Mouse (Mus musculus) stomach, embryonic 15.5 days (tissue): ENCODE measurements around the gene Ube2g2. TPM values are rescaled to one million over a fixed set of nuclear protein-coding genes. Genes with fewer than 3 reads are reported as not detected.

Source experiments
- ATAC-seq: fragments of 200-750 bp; cut with Nextera tagmentation; 2 replicates; pipeline ENCODE4 v1.8.0; 2017; ENCODE audit warnings: low read depth, moderate number of reproducible peaks, moderate TSS enrichment; ENCODE audit not compliant: insufficient read depth, low FRiP score
- H3K27ac ChIP-seq: fragments of 300-500 bp; sonication (generic); 2 replicates; pipeline ENCODE4 v1.5.1; 2015; ENCODE audit warnings: mild to moderate bottlenecking, inconsistent platforms
- H3K27me3 ChIP-seq: fragments of 300-500 bp; sonication (generic); replicated peaks from 2 replicates; pipeline ENCODE4 v1.6.1; 2015; ENCODE audit warnings: inconsistent platforms
- H3K36me3 ChIP-seq: fragments of 300-500 bp; sonication (generic); 2 replicates; pipeline ENCODE4 v1.6.1; 2015; ENCODE audit warnings: inconsistent platforms
- H3K4me1 ChIP-seq: fragments of 300-500 bp; sonication (generic); 2 replicates; pipeline ENCODE4 v1.6.1; 2015; ENCODE audit warnings: inconsistent platforms
- H3K4me2 ChIP-seq: fragments of 300-500 bp; sonication (generic); 2 replicates; pipeline ENCODE4 v1.6.1; 2015; ENCODE audit warnings: mild to moderate bottlenecking, inconsistent platforms
- H3K4me3 ChIP-seq: fragments of 300-500 bp; sonication (generic); replicated peaks from 2 replicates; pipeline ENCODE4 v1.5.1; 2015; ENCODE audit warnings: inconsistent platforms
- H3K9ac ChIP-seq: fragments of 300-500 bp; sonication (generic); 2 replicates; pipeline ENCODE4 v1.6.1; 2015; ENCODE audit warnings: inconsistent platforms
- H3K9me3 ChIP-seq: fragments of 300-500 bp; sonication (generic); 2 replicates; pipeline ENCODE4 v1.6.1; 2016; ENCODE audit warnings: inconsistent platforms
- WGBS: fragments of 180-500 bp; shearing (Covaris S2); methylation state at CpG from one replicate; pipeline ENCODE4 v1.1.7; 2015; 5-methylcytosine and 5-hydroxymethylcytosine counted together
- polyA plus RNA-seq: library from polyadenylated mRNA; unstranded; fragments of >200 nt; fragmentation: Nextera tagmentation; extraction: Ambion mirVana; gene quantifications from 2 replicates; pipeline ENCODE4 v1.2.1, GENCODE M21; 2015

The Ube2g2 gene
- polyA plus RNA-seq, 1 experiment from 2014 or later = 73.3 TPM

DNA sequence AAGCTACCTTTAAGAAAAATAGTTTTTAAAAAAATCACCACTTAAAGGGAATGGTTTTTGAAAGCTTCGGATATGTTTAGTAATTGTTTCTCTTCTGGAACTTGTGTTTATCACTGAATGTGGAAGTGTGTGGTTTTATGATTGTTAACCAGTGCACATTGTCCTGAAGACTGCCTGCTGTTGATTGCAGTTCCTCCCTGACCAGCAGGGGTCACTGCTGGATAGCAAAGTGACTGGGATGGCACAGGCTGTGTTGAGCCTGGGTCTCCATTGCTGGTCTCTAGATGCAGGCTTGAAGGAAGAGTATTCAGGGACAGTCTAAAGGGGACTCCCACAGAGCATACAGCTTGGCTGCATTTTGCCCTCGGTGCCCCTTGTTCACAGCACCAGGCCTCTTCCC is 5.4 kb downstream of the Ube2g2 start:
- peaks cover 22% of the 10 kb centered on the region for H3K4me1 ChIP-seq
- no peaks in the 10 kb centered on the region for H3K9me3 ChIP-seq
- H3K4me3 ChIP-seq = no peak overlapping the region
- H3K36me3 ChIP-seq = peaks cover 6% of the 10 kb centered on the region
- no peak overlapping the region for H3K4me2 ChIP-seq
- no peak overlapping the region for H3K27ac ChIP-seq
- ATAC-seq = peak; percentile 51; the same call in 1 of the 2 replicates
- no peaks in the 10 kb centered on the region for H3K27me3 ChIP-seq
- H3K9ac ChIP-seq = no peak overlapping the region
- WGBS = 35% methylated on average over 2 of the region's 2 CpGs

DNA sequence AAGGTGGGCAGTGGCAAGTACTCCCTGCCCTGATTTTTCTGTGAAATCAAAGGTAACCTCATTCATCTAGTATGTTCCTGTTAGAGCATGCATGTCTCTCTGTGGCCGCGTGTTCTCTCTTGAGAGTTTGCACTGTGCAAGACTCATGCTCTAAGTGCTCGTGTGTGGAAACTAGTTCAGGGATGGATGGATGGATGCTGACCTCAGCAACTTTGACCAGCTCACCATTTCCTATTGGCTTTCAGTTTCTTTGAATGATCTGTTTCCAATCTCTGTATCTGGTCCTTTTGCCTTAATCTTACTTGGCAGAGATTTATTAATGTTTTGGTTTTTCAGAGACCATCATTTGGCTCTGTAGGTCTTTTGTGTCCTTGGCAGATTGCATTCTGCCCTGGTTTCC is 7.1 kb downstream of the Ube2g2 start:
- no peak overlapping the region for H3K4me2 ChIP-seq
- peaks cover 13% of the 10 kb centered on the region for H3K36me3 ChIP-seq
- H3K27me3 ChIP-seq = no peaks in the 10 kb centered on the region
- H3K27ac ChIP-seq = no peak overlapping the region
- no peak overlapping the region for H3K4me3 ChIP-seq
- peaks cover 16% of the 10 kb centered on the region for H3K4me1 ChIP-seq
- no peaks in the 10 kb centered on the region for H3K9me3 ChIP-seq
- H3K9ac ChIP-seq = no peak overlapping the region
- no peak for ATAC-seq
- WGBS = 76% methylated on average over 3 of the region's 3 CpGs

GRCm38 (mm10) chr10:77629970-77630369 is 7.9 kb downstream of the Ube2g2 start:
- Histone ChIP-seq H3K36me3 (peaks cover 13% of the 10 kb centered on the region), H3K4me3 (no peak overlapping the region), H3K9ac (no peak overlapping the region), H3K27ac (no peak overlapping the region), H3K4me1 (peaks cover 13% of the 10 kb centered on the region), H3K27me3 (no peaks in the 10 kb centered on the region), H3K9me3 (no peaks in the 10 kb centered on the region), H3K4me2 (no peak overlapping the region)
- no peak for ATAC-seq
- WGBS = 92% methylated on average over 1 of the region's 1 CpGs

- H3K27me3 ChIP-seq = no peaks in the 10 kb centered on the region
Observed at GRCm38 (mm10) chr10:77634016-77634415, 11.9 kb downstream of the Ube2g2 start.

GRCm38 (mm10) chr10:77634452-77635231 is 12.6 kb downstream of the Ube2g2 start:
- no peaks in the 10 kb centered on the region for H3K27me3 ChIP-seq
- no peak overlapping the region for H3K4me3 ChIP-seq
- H3K36me3 ChIP-seq = peaks cover 27% of the 10 kb centered on the region
- peaks cover 14% of the 10 kb centered on the region; the same call in 1 of the 2 replicates for H3K4me1 ChIP-seq
- WGBS = 55% methylated on average over 13 of the region's 13 CpGs
- no peaks in the 10 kb centered on the region for H3K9me3 ChIP-seq
- H3K27ac ChIP-seq = peak overlapping the region; percentile 17; the same call in 1 of the 2 replicates
- H3K9ac ChIP-seq = no peak overlapping the region
- no peak overlapping the region for H3K4me2 ChIP-seq
- no peak; the same call in 1 of the 2 replicates for ATAC-seq

More at GRCm38 (mm10) chr10:77634016-77634415, 11.9 kb downstream of the Ube2g2 start:
- Histone ChIP-seq H3K36me3 (peaks cover 27% of the 10 kb centered on the region), H3K27ac (no peak overlapping the region), H3K4me3 (no peak overlapping the region), H3K9ac (no peak overlapping the region), H3K4me2 (no peak overlapping the region), H3K4me1 (peaks cover 14% of the 10 kb centered on the region; the same call in 1 of the 2 replicates), H3K9me3 (no peaks in the 10 kb centered on the region)
- WGBS = 71% methylated on average over 6 of the region's 6 CpGs
- ATAC-seq = peak; percentile 63

- H3K27ac ChIP-seq = no peak overlapping the region
- no peaks in the 10 kb centered on the region for H3K9me3 ChIP-seq
- H3K9ac ChIP-seq = no peak overlapping the region
- H3K4me3 ChIP-seq = no peak overlapping the region
- no peak overlapping the region for H3K4me2 ChIP-seq
- ATAC-seq = no peak
- H3K36me3 ChIP-seq = peaks cover 28% of the 10 kb centered on the region
- 87% methylated on average over 7 of the region's 7 CpGs for WGBS
- peaks cover 14% of the 10 kb centered on the region; the same call in 1 of the 2 replicates for H3K4me1 ChIP-seq
- H3K27me3 ChIP-seq = no peaks in the 10 kb centered on the region
Observed at GRCm38 (mm10) chr10:77636234-77636922, 14.3 kb downstream of the Ube2g2 start.

DNA sequence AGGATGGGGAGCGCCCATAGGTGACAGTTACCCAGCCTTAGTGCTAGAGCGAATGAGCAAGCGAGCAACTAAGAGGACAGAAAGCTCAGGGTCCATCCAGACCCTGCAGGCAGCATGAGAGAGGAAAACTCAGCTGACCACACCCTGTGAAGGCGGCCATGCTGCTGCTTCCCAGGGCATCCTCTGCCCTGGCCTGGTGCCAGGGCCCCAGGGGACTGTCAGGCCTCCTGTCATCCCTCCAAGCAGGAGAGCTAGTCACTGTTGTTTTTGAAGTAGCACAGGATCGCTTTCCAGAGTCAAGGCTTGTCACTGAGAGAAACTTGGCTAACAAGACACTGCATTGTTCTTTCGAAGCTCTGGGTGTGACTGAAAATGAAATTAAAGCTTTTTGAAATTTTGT is 16.9 kb downstream of the Ube2g2 start:
- Histone ChIP-seq H3K27me3 (no peaks in the 10 kb centered on the region), H3K36me3 (peaks cover 39% of the 10 kb centered on the region), H3K4me1 (0 out of 2 replicates have a peak, but pooled peaks cover 12% of the 10 kb centered on the region), H3K9me3 (no peaks in the 10 kb centered on the region), H3K9ac (no peak overlapping the region), H3K4me3 (no peak overlapping the region), H3K27ac (no peak overlapping the region), H3K4me2 (no peak overlapping the region)
- 76% methylated on average over 6 of the region's 6 CpGs for WGBS
- no peak for ATAC-seq

DNA sequence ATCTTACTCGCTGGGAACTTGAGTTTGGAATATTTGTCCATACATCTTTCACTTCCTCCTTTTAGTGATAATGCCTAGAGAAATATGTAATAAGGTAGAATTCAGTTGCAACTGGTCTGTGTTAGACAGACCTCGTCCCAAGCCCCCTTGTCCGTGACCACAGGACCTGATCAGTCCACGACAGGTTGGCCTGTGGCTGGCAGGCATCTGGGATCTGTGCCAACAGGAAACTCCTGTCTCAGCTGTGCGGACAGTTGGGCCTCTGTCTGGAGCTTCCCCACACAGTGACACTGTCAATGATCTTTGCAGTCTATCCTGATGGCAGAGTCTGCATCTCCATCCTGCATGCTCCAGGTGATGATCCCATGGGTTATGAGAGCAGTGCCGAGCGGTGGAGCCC is 21.1 kb downstream of the Ube2g2 start:
- Histone ChIP-seq H3K4me1 (0 out of 2 replicates have a peak, but pooled peaks cover 5% of the 10 kb centered on the region), H3K27ac (no peak overlapping the region), H3K36me3 (peaks cover 47% of the 10 kb centered on the region), H3K9me3 (no peaks in the 10 kb centered on the region), H3K27me3 (no peaks in the 10 kb centered on the region), H3K9ac (no peak overlapping the region), H3K4me3 (no peak overlapping the region), H3K4me2 (no peak overlapping the region)
- 72% methylated on average over 7 of the region's 7 CpGs for WGBS
- no peak for ATAC-seq

- H3K4me1 ChIP-seq = no peaks in the 10 kb centered on the region
- no peaks in the 10 kb centered on the region for H3K27me3 ChIP-seq
- no peak overlapping the region for H3K4me2 ChIP-seq
- H3K9me3 ChIP-seq = no peaks in the 10 kb centered on the region
- H3K27ac ChIP-seq = no peak overlapping the region
- no peak for ATAC-seq
- H3K4me3 ChIP-seq = no peak overlapping the region
- peaks cover 47% of the 10 kb centered on the region for H3K36me3 ChIP-seq
- 88% methylated on average over 5 of the region's 5 CpGs for WGBS
- no peak overlapping the region for H3K9ac ChIP-seq
Observed at GRCm38 (mm10) chr10:77645571-77645970, 23.5 kb downstream of the Ube2g2 start.

GRCm38 (mm10) chr10:77647461-77647860 is 25.4 kb downstream of the Ube2g2 start:
- Histone ChIP-seq H3K9ac (no peak overlapping the region), H3K36me3 (peaks cover 35% of the 10 kb centered on the region), H3K4me2 (no peak overlapping the region), H3K4me3 (no peak overlapping the region), H3K27ac (no peak overlapping the region), H3K27me3 (no peaks in the 10 kb centered on the region), H3K4me1 (no peaks in the 10 kb centered on the region), H3K9me3 (no peaks in the 10 kb centered on the region)
- WGBS = 72% methylated on average over 1 of the region's 1 CpGs
- ATAC-seq = no peak

- Histone ChIP-seq H3K36me3 (peaks cover 32% of the 10 kb centered on the region), H3K4me3 (no peak overlapping the region), H3K9ac (no peak overlapping the region), H3K9me3 (no peaks in the 10 kb centered on the region), H3K4me1 (no peaks in the 10 kb centered on the region), H3K4me2 (no peak overlapping the region), H3K27me3 (no peaks in the 10 kb centered on the region), H3K27ac (no peak overlapping the region)
- ATAC-seq = no peak
- WGBS = 82% methylated on average over 8 of the region's 8 CpGs
Observed at GRCm38 (mm10) chr10:77647901-77648300, 25.8 kb downstream of the Ube2g2 start.

DNA sequence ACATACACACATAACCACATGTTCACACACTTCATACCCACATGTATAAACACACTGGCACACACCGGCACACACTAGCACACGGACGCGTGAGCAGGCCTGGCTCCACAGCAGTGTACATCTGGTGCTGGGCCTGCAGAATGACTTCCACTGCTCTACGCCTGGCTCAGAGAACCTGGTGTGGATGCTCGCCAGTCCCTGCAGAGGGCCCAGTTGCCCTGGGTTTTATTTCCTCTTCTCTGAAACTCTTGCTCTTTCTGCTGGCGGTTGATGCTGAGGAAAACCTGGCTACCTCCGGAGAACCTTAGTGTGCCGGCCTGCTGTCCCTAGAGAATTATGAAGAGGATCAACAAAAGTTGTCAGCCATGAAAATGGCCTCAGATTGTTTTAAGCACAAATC is 30.0 kb downstream of the Ube2g2 start:
- Histone ChIP-seq H3K36me3 (no peaks in the 10 kb centered on the region), H3K9me3 (no peaks in the 10 kb centered on the region), H3K4me2 (no peak overlapping the region), H3K4me1 (no peaks in the 10 kb centered on the region), H3K9ac (no peak overlapping the region), H3K27me3 (no peaks in the 10 kb centered on the region), H3K27ac (no peak overlapping the region), H3K4me3 (no peak overlapping the region)
- ATAC-seq = no peak
- 85% methylated on average over 9 of the region's 9 CpGs for WGBS
